Mouse (Mus musculus) G1E-ER4 (cell line): Measurements from ENCODE around the gene Ankrd33b. TPM values are rescaled to one million over a fixed set of nuclear protein-coding genes. Genes with fewer than 3 reads are reported as not detected.

Source experiments
- GATA1 ChIP-seq: IDR thresholded peaks from one replicate; pipeline ENCODE4 v1.8.0; 2012; ENCODE audit warnings: low read length, inconsistent platforms
- polyA plus RNA-seq: library from polyadenylated mRNA; stranded (reverse); fragments of >175 nt; gene quantifications from 2 replicates; pipeline ENCODE4 v1.2.3, GENCODE M21; 2012

Ankrd33b gene
- polyA plus RNA-seq, 1 experiment: not detected

DNA sequence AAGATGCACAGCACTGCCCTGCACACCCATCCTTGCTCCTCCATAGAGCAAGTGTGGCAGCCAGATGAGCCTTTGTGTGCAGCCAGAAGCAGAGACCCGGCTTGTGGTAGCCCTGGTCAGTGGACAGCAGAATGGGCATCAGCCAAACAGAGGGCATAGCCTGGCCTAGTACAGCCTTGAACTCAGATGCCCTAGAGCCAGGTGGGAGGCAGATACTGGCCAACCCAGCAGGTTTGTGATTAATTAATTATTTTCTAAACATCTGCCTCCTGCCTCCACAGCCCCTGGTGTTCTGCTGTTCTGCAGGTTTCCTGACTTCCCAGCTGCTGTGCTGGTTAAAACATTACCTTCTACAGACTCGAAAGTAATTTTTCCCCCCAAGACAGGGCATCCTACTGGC is 88.4 kb downstream of the Ankrd33b start:
- TF ChIP-seq GATA1: no peak

- no peak for TF ChIP-seq GATA1
Observed at GRCm38 (mm10) chr15:31278090-31278489, 89.4 kb downstream of the Ankrd33b start.

GRCm38 (mm10) chr15:31273509-31273908 is 94.0 kb downstream of the Ankrd33b start:
- no peak for TF ChIP-seq GATA1

DNA sequence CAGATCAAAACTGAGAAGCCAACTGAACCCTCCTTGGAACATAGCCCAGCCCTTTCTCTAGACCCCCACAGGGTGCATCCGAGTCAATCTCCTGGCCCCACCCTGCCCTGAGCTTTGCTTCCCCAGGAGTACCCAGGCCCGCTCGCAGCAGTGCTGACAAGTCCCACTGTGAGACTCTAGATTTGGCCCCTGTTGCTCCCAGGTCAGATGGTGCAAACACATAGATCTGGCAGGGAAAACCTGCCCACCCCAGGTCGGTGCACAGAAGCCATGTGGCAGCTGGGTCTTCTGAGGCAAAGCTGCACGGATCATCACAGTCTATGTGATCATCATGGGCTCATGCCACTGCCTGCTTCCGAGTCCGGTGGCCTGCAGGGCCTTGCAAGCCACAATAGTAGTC is 94.8 kb downstream of the Ankrd33b start:
- TF ChIP-seq GATA1: no peak

GRCm38 (mm10) chr15:31269558-31269957 is 98.0 kb downstream of the Ankrd33b start:
- TF ChIP-seq GATA1: no peak

DNA sequence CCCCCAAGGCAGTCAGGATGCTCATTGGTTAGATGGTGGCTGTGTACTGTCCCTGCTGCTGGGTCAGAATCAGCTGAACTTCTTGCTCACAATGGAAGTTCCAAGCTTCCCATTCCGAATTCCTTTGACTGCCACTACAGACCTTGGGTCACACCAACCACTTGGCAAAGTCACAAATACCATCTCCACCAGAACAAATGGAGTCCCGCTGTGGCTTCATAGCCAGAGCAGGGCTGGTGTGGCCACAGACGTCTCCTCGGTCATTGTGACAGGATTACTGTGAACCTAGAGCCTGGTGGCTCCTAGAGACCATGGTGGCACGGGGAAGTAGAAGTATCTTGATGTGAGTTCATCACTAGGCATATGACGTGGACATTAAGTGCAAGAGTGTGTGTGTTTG is 99.4 kb downstream of the Ankrd33b start:
- no peak for TF ChIP-seq GATA1

DNA sequence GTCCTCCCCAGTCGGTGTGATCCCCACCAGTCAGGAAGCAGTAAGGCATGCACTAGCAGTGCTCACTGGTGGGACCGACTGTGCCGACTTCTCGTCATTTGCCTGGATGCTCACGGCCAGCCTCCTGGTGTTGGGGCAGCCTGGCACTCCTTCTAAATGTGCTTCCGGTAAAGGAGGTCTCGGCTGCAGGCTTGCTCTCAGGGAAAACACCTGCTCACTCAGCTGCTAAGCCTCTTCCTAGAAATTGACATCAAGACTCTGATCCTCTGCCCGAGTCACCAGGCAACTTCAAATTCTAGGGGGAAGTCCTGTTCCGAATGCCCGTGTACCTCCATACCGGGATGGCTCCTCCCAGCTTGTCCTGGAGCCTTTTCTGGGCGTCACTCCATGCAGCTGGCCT is 101.7 kb downstream of the Ankrd33b start:
- no peak for TF ChIP-seq GATA1

DNA sequence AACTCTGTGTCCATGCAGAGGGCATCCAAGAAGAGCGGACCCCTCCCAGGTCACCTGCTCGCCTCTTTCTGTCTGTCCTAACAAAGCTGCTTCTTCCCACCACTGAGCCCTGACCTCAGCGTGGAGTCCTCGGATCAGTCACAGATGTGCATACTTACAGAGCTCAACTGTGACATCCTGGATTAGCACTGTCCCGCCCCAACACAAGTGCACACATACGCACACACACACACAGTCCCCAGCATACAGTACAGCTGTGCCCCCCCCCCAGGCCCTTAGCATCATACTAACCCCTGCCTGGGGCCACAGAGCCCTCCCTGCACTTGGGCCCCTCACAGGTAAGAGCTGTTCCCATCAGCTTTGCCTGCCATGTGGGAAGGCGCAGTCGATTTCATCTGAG is 102.1 kb downstream of the Ankrd33b start:
- no peak for TF ChIP-seq GATA1

- TF ChIP-seq GATA1: no peak
Observed at GRCm38 (mm10) chr15:31264827-31265226, 102.7 kb downstream of the Ankrd33b start.

- no peak for TF ChIP-seq GATA1
Observed at GRCm38 (mm10) chr15:31262361-31262760, 105.2 kb downstream of the Ankrd33b start.

DNA sequence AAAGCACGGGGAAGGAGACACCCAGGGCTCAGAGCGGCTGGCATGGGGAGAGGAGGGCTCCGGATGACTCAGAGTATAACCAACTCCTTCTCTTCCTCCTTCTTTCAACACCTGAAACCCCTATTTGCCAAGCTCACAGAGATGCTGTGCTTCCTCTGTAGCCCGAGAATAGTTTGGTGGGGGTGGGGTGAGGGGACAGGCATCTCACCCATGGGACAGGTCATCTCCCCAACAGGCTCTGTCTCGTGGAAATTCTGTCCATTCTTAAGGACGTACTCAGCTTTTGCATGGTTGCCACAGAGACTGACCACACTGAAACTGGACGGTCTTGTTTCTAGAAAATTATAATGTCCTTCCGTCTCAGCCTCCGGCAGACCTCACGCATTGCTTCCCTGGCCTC is 106.4 kb downstream of the Ankrd33b start:
- TF ChIP-seq GATA1: no peak

DNA sequence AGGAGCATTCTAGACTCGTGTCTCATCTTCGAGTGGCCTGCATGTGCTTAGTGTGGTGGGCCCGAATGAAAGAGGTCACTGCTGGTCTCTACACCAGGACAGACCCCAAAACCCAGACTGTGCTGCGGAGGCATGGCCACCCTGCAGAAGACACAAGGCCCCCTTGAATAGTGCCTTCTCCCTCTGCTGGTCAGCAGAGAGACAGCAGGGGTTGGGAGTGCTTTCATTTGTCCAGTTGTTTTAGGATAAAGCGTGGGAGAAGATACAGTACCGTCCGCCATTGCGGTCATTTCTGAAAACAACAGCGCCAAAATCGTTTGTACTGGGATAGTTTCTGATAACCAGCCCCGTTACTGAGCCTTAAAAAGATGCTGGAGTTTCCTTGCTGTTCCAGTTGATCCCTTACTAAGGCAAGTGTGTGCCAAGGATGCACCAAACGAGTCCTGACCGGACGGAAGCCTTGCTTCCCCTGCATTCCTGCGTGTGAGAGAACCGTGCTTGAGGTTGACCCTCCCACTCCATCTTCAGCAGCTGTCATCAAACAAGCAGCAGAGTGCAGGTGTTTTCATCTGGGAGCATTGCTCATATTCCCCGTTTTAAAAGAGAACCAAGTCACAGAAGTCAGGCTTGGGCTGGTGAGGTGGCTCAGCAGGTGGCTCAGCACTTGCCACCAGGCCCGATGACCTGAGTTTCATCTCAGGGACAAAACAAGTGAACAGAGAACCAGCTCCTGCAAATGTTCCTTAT is 108.7 kb downstream of the Ankrd33b start:
- TF ChIP-seq GATA1: no peak

- TF ChIP-seq GATA1: no peak
Observed at GRCm38 (mm10) chr15:31258029-31258692, 109.4 kb downstream of the Ankrd33b start.

DNA sequence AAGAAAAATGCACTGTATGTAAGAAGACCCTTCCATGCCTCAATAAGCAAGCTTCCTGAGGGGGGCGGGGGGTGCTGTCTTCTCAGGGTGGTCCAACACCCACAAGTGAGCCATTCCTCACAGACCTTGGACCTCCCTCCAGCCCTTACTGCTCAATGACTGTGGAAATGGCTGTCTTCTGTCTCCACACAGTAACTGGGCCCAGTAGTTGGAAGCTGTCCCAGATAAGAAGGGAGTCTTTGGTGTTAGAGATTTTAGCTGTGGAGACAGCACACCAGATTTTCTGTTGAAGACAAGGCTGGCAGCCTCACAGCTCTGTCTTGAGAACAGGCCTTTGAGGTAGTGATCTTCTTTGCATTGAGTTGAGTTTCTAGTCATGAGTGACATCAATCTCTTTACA is 110.2 kb downstream of the Ankrd33b start:
- TF ChIP-seq GATA1: no peak

DNA sequence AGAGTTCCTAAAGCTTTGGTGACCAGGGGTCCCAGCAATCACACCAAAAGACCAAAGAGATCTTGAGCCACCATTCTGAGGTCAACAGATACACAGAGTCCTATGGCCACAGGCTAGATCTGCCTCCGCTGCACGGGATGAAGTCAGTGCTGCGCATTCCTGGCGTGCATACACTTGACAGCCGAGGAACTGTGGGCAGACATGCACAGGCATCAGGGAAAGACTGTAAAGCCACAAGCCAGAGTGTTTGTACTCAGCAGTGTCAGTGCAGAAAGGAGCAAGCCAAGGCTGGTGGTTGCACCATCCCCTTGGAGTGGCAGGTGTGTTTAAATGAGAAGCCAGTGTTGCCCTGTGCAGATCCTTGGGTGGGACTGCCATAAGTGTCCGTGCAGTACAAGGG is 111.8 kb downstream of the Ankrd33b start:
- no peak for TF ChIP-seq GATA1

DNA sequence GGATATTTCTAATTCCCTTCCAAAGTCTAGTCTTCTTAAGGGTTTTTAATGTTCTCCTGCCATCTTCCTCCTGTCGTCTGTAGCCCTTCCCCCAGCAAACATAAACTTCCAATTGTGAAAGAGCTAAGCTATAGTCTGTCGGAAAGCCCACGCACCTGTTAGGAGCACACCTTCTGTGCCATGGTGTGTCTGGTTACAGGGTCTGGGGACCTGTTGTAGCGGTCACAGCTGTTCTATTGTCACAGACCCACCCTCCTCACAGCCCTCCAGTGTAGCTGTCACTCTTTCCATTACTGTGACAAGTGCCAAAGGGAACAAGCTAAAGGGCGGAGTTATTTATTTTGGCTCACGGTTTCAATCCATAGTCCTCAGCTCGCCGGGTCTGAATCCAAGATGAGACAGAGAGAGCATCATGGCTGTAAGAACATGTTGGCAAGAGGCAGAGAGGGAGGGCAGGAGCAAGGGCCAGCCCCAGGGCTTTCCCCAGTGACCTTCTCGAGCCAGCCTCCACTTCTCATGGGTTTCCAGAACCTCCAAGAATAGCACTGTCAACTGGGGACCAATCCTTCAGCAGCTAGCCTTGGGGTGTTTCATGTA is 112.5 kb downstream of the Ankrd33b start:
- no peak for TF ChIP-seq GATA1

GRCm38 (mm10) chr15:31253963-31254362 is 113.6 kb downstream of the Ankrd33b start:
- TF ChIP-seq GATA1: no peak
